Mouse (Mus musculus) G1E (cell line): ENCODE results near the gene Ap2b1. TPM values are rescaled to one million over a fixed set of nuclear protein-coding genes. Genes with fewer than 3 reads are reported as not detected.

Experiments used
- ATAC-seq: 2 replicates; pipeline ENCODE4 v1.8.0; 2016; ENCODE audit warnings: mild to moderate bottlenecking; ENCODE audit not compliant: insufficient number of reproducible peaks, poor library complexity, low FRiP score, severe bottlenecking; ENCODE audit errors: extremely low read depth
- DNase-seq: peaks from one replicate; pipeline ENCODE4 v3.0.0; 2012; ENCODE audit warnings: low spot score
- H3K27me3 ChIP-seq: 2 replicates; pipeline ENCODE4 v1.6.1; 2012; ENCODE audit warnings: mild to moderate bottlenecking, low read length, inconsistent platforms; ENCODE audit not compliant: insufficient read depth
- H3K36me3 ChIP-seq: replicated peaks from 2 replicates; pipeline ENCODE3; 2012; ENCODE audit warnings: mild to moderate bottlenecking, inconsistent platforms
- H3K4me1 ChIP-seq: 2 replicates; pipeline ENCODE4 v1.6.1; 2012; ENCODE audit warnings: low read depth, low read length, inconsistent platforms, mixed read lengths; ENCODE audit not compliant: insufficient read depth
- H3K4me3 ChIP-seq: 2 replicates; pipeline ENCODE4 v1.5.1; 2012; ENCODE audit warnings: low read depth, mild to moderate bottlenecking, inconsistent platforms, low read length, moderate library complexity, mixed read lengths
- H3K9me3 ChIP-seq: replicated peaks from 2 replicates; pipeline ENCODE4 v1.6.1; 2012; ENCODE audit warnings: inconsistent platforms
- CTCF ChIP-seq: IDR thresholded peaks from 2 replicates; pipeline ENCODE4 v1.5.1; 2012; ENCODE audit warnings: low read depth, low read length, inconsistent platforms, mixed read lengths
- GATA1 ChIP-seq: IDR thresholded peaks from 2 replicates; pipeline ENCODE4 v1.6.1; 2012; ENCODE audit warnings: borderline replicate concordance, low read length, inconsistent platforms, mixed read lengths
- GATA2 ChIP-seq: IDR thresholded peaks from 2 replicates; pipeline ENCODE4 v1.6.1; 2012; ENCODE audit warnings: low read depth, low read length, inconsistent platforms, borderline replicate concordance
- POLR2AphosphoS5 ChIP-seq: IDR thresholded peaks from 2 replicates; pipeline ENCODE4 v1.6.1; 2012; ENCODE audit warnings: low read depth, low read length, inconsistent platforms; ENCODE audit not compliant: insufficient replicate concordance
- TAL1 ChIP-seq: conservative IDR thresholded peaks from 2 replicates; pipeline ENCODE4 v1.6.1; 2012; ENCODE audit warnings: low read depth, low read length, inconsistent platforms, mixed read lengths
- polyA plus RNA-seq: library from polyadenylated mRNA; stranded (reverse); fragments of >175 nt; gene quantifications from 2 replicates; pipeline ENCODE4 v1.2.3, GENCODE M21; 2012
- total RNA-seq, 2 experiments: library from RNA; stranded (forward) in 1 of 2; stranded (reverse) in 1 of 2; fragments of 200-1000 nt in 1 of 2; fragments of >200 nt in 1 of 2; fragmentation: Nextera tagmentation in 1 of 2; gene quantifications; 2 replicates each; pipeline ENCODE4 v1.2.3; 2014 to 2017

Gene Ap2b1
- total and polyA plus RNA-seq, 3 experiments: 17.8 to 113 (median 76.5) TPM

DNA sequence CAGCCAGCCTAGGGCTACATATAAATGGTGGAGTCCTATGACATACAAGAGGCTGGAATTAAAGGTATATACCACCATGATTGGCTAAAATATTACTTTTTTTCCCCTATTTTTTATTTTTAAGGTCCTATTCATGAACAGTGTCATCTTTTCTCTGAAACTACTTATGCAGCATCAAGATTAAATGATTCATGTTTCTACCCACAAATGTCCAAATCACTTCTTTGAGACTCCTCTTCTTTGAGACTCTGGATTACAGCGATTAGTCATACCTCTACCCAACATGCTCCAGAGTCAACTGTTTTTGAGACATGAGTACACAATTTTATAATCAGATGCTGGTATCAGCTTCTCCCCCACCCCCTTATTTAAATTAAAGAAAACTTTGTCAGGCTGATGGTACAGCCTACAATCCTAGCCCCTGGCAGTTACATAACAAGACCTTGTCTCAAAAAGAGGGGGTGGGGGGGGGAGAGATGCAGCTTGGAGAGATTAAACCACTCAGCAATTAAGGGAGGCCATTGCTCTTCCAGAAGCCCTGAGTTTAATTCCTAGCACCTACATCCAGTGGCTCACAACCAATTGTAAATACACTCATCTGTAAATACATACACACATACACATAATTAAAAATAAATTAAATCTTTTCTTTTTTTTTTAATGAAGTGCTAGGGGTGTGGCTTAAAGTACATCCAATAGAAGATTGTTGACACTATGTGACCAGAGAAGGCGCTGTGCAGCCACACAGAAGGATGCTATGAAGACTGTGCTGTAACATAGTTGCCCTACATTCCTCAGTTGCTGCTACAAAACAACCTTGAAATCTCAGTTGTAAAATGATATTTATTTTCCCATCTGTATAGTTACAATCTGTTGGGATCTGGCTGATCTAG is 26.6 kb upstream of the Ap2b1 start:
- H3K36me3 ChIP-seq: peaks cover 5% of the 10 kb centered on the region
- DNase-seq (peak; percentile 14), ATAC-seq (no peak; the same call in 1 of the 2 replicates)
- H3K4me1 ChIP-seq: peaks cover 38% of the 10 kb centered on the region
- peaks cover 9% of the 10 kb centered on the region for H3K27me3 ChIP-seq
- TF ChIP-seq CTCF (no peak), GATA2 (no peak), TAL1 (no peak), POLR2AphosphoS5 (peak; percentile 90; the same call in 1 of the 2 replicates)
- H3K4me3 ChIP-seq: no peak overlapping the region
- no peaks in the 10 kb centered on the region for H3K9me3 ChIP-seq

DNA sequence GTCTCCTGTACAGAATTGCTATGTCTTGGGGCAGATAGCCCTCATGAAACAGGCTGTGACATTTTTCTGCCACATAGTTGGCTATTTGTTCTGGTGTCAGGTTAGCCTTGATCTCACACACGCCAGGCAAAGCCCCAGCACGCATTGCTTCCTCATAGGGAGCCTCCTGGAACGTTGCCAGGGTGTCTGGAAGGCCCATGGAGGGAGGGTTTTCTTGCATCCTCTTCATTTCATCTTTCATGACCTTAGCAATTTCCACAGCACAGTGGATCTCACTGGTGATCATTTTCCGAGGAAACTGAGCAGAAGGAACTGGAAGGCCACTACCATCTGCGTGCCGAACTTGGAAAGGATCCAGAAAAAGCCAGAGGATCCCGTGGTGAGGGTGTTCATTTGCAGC is 22.6 kb upstream of the Ap2b1 start:
- no peak for ATAC-seq
- peaks cover 32% of the 10 kb centered on the region for H3K4me1 ChIP-seq
- H3K4me3 ChIP-seq: no peak overlapping the region
- TF ChIP-seq CTCF: no peak
- peaks cover 14% of the 10 kb centered on the region for H3K36me3 ChIP-seq
- H3K27me3 ChIP-seq: peaks cover 9% of the 10 kb centered on the region
- DNase-seq: no peak
- no peaks in the 10 kb centered on the region for H3K9me3 ChIP-seq

DNA sequence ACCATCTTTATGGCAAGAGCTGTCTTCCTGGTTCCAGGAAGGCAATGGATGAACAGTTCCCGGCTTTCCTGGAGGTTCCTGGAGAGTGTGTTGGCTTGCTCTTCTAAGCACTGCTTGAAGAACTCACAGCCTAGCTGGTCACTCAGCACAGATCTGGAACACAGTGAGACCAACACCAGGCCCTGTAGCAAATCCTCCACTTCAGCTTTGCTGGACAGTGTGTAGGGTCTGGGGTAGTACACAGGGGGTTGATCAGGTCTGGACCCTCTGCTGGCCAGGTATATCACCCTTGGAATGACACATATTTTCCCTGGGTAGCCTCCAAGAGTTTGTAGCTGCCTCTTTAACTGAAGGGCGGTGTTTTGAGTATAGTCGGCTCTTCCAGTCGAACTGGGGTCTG is 19.8 kb upstream of the Ap2b1 start:
- Histone ChIP-seq H3K36me3 (peaks cover 20% of the 10 kb centered on the region), H3K4me1 (peaks cover 36% of the 10 kb centered on the region), H3K4me3 (no peak overlapping the region), H3K27me3 (peaks cover 9% of the 10 kb centered on the region), H3K9me3 (no peaks in the 10 kb centered on the region)
- DNase-seq: no peak
- TF ChIP-seq CTCF (no peak), POLR2AphosphoS5 (no peak), TAL1 (no peak), GATA1 (no peak)
- no peak for ATAC-seq

DNA sequence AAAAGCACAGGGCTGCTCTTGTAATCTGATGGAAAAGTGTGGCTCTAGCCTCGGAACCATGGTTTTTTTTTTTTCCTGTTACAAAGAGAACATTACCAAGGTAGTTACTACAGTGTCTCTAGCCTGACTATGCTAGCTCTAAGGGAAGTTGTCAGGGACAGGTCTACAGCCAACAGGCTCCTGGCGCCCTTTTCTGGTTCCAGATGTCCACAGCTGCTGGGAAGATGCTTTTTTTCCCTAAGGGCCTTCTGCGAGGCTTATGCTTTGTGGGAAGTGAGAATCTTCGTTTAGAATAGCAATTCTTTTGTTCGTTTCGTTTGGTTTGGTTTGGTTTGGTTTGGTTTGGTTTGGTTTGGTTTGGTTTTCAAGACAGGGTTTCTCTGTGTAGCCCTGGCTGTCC is 19.1 kb upstream of the Ap2b1 start:
- Histone ChIP-seq H3K4me1 (peaks cover 37% of the 10 kb centered on the region), H3K9me3 (no peaks in the 10 kb centered on the region), H3K27me3 (peaks cover 9% of the 10 kb centered on the region), H3K36me3 (peaks cover 20% of the 10 kb centered on the region), H3K4me3 (no peak overlapping the region)
- DNase-seq (no peak), ATAC-seq (no peak)
- TF ChIP-seq TAL1: no peak
- no peak for TF ChIP-seq CTCF
- no peak for TF ChIP-seq GATA1
- TF ChIP-seq POLR2AphosphoS5: no peak
- no peak for TF ChIP-seq GATA2

DNA sequence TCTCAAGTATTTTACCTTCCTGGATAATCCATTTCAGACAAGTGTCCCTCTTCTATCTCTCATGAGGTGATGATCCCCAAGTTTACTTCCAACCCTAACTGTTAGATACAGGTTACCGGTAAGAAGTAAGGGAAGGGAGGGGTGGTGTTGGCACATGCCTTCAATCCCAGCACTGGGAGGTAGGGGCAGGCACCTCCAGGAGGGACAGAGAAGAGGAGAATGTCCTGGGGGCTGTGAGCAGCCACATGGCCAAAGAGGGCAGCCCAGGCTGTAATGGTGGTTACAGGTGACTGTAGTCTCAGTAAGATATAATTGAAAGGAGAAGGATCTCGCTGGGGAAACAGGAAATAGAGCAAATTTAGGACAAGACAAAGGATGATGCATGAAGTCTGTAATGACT is 16.7 kb upstream of the Ap2b1 start:
- Histone ChIP-seq H3K4me1 (peaks cover 47% of the 10 kb centered on the region), H3K27me3 (no peaks in the 10 kb centered on the region), H3K36me3 (peaks cover 15% of the 10 kb centered on the region), H3K9me3 (no peaks in the 10 kb centered on the region), H3K4me3 (no peak overlapping the region)
- TF ChIP-seq TAL1: no peak
- no peak for TF ChIP-seq GATA1
- TF ChIP-seq CTCF: no peak
- ATAC-seq (no peak), DNase-seq (no peak)

DNA sequence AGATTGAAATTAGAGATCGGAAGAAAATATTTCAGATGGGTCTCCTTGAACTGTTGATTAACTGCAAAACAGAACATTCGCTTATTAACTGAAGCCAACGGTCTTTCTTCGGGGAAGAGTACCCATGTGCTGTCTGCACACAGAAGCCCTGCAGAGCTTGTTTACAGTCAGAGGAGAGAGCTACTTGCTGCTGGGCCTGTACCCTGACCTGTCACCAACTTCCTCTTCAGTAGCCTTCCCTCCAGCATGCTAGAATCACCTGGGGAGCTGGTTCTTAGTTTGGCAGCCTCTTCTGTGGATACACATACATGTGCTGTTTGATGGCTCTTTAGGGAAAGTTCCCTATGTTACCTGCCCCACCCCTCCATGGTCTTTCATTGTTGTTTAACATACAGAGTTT is 13.2 kb upstream of the Ap2b1 start:
- DNase-seq (peak; percentile 15), ATAC-seq (peak; percentile 31; the same call in 1 of the 2 replicates)
- no peaks in the 10 kb centered on the region for H3K27me3 ChIP-seq
- TF ChIP-seq CTCF (no peak), GATA1 (no peak), POLR2AphosphoS5 (no peak), TAL1 (no peak), GATA2 (no peak)
- no peaks in the 10 kb centered on the region for H3K9me3 ChIP-seq
- H3K36me3 ChIP-seq: peaks cover 8% of the 10 kb centered on the region
- H3K4me1 ChIP-seq: peaks cover 74% of the 10 kb centered on the region
- peak overlapping the region; percentile 55; the same call in 1 of the 2 replicates for H3K4me3 ChIP-seq

DNA sequence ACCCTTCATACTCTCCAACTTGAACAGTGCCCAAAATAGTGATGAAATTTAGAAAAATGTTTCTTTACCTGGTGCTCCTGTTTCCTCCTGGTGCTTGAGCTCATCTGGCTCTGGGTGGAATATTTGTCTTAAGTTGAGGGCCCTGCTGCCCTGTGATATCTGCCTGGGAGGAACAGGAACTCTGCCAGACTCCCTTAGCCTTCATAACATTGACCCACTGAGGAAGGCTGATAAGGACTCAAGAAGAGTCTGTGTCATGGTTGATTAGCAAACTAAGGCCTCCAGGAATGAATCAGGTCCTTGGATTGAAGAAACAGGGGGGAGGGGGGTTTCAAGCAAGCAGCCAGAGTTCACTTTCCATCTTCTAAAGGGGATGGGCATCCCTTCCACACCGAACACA is 12.3 kb upstream of the Ap2b1 start, which contains the start of gene Slfn14:
Gene Slfn14 (minus strand): TSS at position 161 of the 400 bp plus-strand sequence.
- Histone ChIP-seq H3K36me3 (peaks cover 6% of the 10 kb centered on the region), H3K27me3 (no peaks in the 10 kb centered on the region), H3K4me1 (peaks cover 77% of the 10 kb centered on the region), H3K4me3 (peak within 1 kb of the TSS; percentile 55; the same call in 1 of the 2 replicates), H3K9me3 (no peaks in the 10 kb centered on the region)
- TF ChIP-seq TAL1 (peak; percentile 97), GATA2 (no peak), CTCF (no peak), GATA1 (no peak), POLR2AphosphoS5 (no peak)
- ATAC-seq: peak; percentile 81
- DNase-seq: peak; percentile 66
